Mouse (Mus musculus) ES-E14 (cell line): ENCODE results near the gene Abcg1. TPM values are rescaled to one million over a fixed set of nuclear protein-coding genes. Genes with fewer than 3 reads are reported as not detected.

Experiments used
- DNase-seq: peaks from one replicate; pipeline ENCODE4 v3.0.0-alpha.2; 2013; ENCODE audit warnings: low read depth, low spot score
- H3K27ac ChIP-seq: 2 replicates; pipeline ENCODE4 v1.5.1; 2012; ENCODE audit warnings: low read depth, mild to moderate bottlenecking, low read length, moderate library complexity, mixed read lengths; ENCODE audit not compliant: poor library complexity, insufficient read depth, severe bottlenecking
- H3K36me3 ChIP-seq: 2 replicates; pipeline ENCODE4 v1.6.1; 2012; ENCODE audit warnings: mild to moderate bottlenecking, low read length, moderate library complexity, mixed read lengths; ENCODE audit not compliant: control insufficient read depth, poor library complexity, insufficient read depth, severe bottlenecking
- H3K4me1 ChIP-seq, 2 experiments: fragments of 150-350 bp in 1 of 2; sonication (generic) in 1 of 2; 2 replicates each; pipeline ENCODE4 v1.6.1; 2012; ENCODE audit warnings: low read length in 2 of 2, mild to moderate bottlenecking in 1 of 2, mixed read lengths in 1 of 2; ENCODE audit not compliant: control insufficient read depth in 2 of 2, insufficient read depth in 2 of 2, poor library complexity in 1 of 2
- H3K4me3 ChIP-seq, 2 experiments: fragments of 150-350 bp in 1 of 2; sonication (generic) in 1 of 2; 2 replicates each; pipeline ENCODE4 v1.5.1; 2012; ENCODE audit warnings: low read length in 2 of 2, low read depth in 1 of 2, mild to moderate bottlenecking in 1 of 2, mixed read lengths in 1 of 2; ENCODE audit not compliant: insufficient read depth in 1 of 2, poor library complexity in 1 of 2, severe bottlenecking in 1 of 2
- H3K9ac ChIP-seq: 2 replicates; pipeline ENCODE4 v1.6.1; 2012; ENCODE audit warnings: low read depth, mild to moderate bottlenecking, low read length, mixed read lengths; ENCODE audit not compliant: poor library complexity, insufficient read depth, severe bottlenecking
- H3K9me3 ChIP-seq: fragments of 150-350 bp; sonication (generic); 2 replicates; pipeline ENCODE4 v1.6.1; 2012; ENCODE audit warnings: low read depth, mild to moderate bottlenecking, low read length; ENCODE audit not compliant: control insufficient read depth, insufficient read depth
- CHD2 ChIP-seq: IDR thresholded peaks from 2 replicates; pipeline ENCODE4 v1.6.1; 2014; ENCODE audit warnings: mild to moderate bottlenecking, low read depth, low read length, inconsistent platforms
- HCFC1 ChIP-seq: IDR thresholded peaks from 2 replicates; pipeline ENCODE4 v1.6.1; 2012; ENCODE audit warnings: low read length, inconsistent platforms, borderline replicate concordance; ENCODE audit not compliant: insufficient read depth
- MAFK ChIP-seq: IDR thresholded peaks from 2 replicates; pipeline ENCODE4 v1.6.1; 2014; ENCODE audit warnings: mild to moderate bottlenecking, low read depth, low read length, inconsistent platforms; ENCODE audit not compliant: insufficient read depth
- ZC3H11A ChIP-seq: IDR thresholded peaks from 2 replicates; pipeline ENCODE4 v1.6.1; 2012; ENCODE audit warnings: low read depth, mild to moderate bottlenecking, inconsistent platforms, low read length, borderline replicate concordance
- ZNF384 ChIP-seq: IDR thresholded peaks from 2 replicates; pipeline ENCODE4 v1.6.1; 2012; ENCODE audit warnings: low read depth, low read length, inconsistent platforms
- in situ Hi-C, 2 experiments: fragments of 600-800 bp; cut with MboI; formaldehyde crosslinking; loops; one replicate each; pipeline ENCODE4 v1.15.1; 2025; ENCODE audit warnings: low sequenced_read_pairs in 2 of 2, inconsistent platforms in 1 of 2; ENCODE audit not compliant: unreplicated experiment in 2 of 2
- total RNA-seq: library from RNA; depleted of rRNA; stranded (reverse); fragments of 300-350 nt; gene quantifications from 2 replicates; pipeline ENCODE4 v1.2.3, GENCODE M21; 2012; rRNA removed

The Abcg1 gene
- total RNA-seq, 1 experiment = 9.3 TPM

GRCm38 (mm10) chr17:31165127-31165526 is 107.7 kb downstream of the Abcg1 start, which contains the start of gene Tff1:
TSS of gene Tff1 (minus strand) at chr17:31165277.
- in situ Hi-C loops = no loop called here
- Histone ChIP-seq H3K4me1 (no peaks in the 10 kb centered on the region), H3K27ac (no peak within 1 kb of the TSS), H3K9me3 (no peaks in the 10 kb centered on the region), H3K9ac (no peak within 1 kb of the TSS), H3K4me3 (no peak within 1 kb of the TSS), H3K36me3 (no peaks in the 10 kb centered on the region)
- TF ChIP-seq ZNF384 (no peak), HCFC1 (no peak), ZC3H11A (no peak), CHD2 (no peak), MAFK (no peak)
- DNase-seq = no peak

Other genes with a start within 250 kb of the Abcg1 start
- gene Glp1r, start 155.9 kb upstream of the Abcg1 start, total RNA-seq = 2.5 and 4.1 TPM in 2 replicates
- gene Umodl1, start 103.0 kb upstream of the Abcg1 start, total RNA-seq = not detected in 2 replicates
- gene Tff3, start 72.0 kb downstream of the Abcg1 start, total RNA-seq = not detected in 2 replicates
- not detected in 2 replicates for gene Tff2, start 86.6 kb downstream of the Abcg1 start, total RNA-seq
- gene Tff1, start 107.6 kb downstream of the Abcg1 start, total RNA-seq = not detected in 2 replicates
- 0.36 and 0.37 TPM in 2 replicates for gene Tmprss3, start 141.3 kb downstream of the Abcg1 start, total RNA-seq
- gene Ubash3a, start 150.2 kb downstream of the Abcg1 start, total RNA-seq = 6.7 and 11.2 TPM in 2 replicates
- 1.4 and 1.9 TPM in 2 replicates for gene Rsph1, start 219.7 kb downstream of the Abcg1 start, total RNA-seq
- 37.5 and 64.8 TPM in 2 replicates for gene Slc37a1, start 229.1 kb downstream of the Abcg1 start, total RNA-seq